Mouse (Mus musculus): Measurements from ENCODE around the gene Slc22a18. TPM values are rescaled to one million over a fixed set of nuclear protein-coding genes. Genes with fewer than 3 reads are reported as not detected.
A peak's percentile ranks its signal among the peaks of the same experiment; 100 is the strongest.

Gene Slc22a18
- polyA plus RNA-seq, 1 experiment, result 1.2 TPM

- DNase-seq (ENCODE audit: low read depth), result peak; percentile 12
- TF ChIP-seq POLR2A (IDR thresholded peaks at IDR 0.05; ENCODE audit: borderline replicate concordance, extremely low read depth, insufficient read depth, insufficient read length, poor library complexity, severe bottlenecking) (no peak), CTCF (IDR thresholded peaks at IDR 0.05; ENCODE audit: borderline replicate concordance, extremely low read depth, insufficient read depth, insufficient read length) (peak; percentile 46; the same call in 1 of the 2 replicates)
Measured at GRCm38 (mm10) chr7:143544368-143544767, 70.8 kb downstream of the Slc22a18 start.

GRCm38 (mm10) chr7:143546554-143546953 is 73.0 kb downstream of the Slc22a18 start:
- TF ChIP-seq CTCF (IDR thresholded peaks at IDR 0.05; ENCODE audit: borderline replicate concordance, extremely low read depth, insufficient read depth, insufficient read length), result no peak
- no peak for TF ChIP-seq POLR2A (IDR thresholded peaks at IDR 0.05; ENCODE audit: borderline replicate concordance, extremely low read depth, insufficient read depth, insufficient read length, poor library complexity, severe bottlenecking)
- no peak for DNase-seq (ENCODE audit: low read depth)

GRCm38 (mm10) chr7:143548231-143548961 is 74.9 kb downstream of the Slc22a18 start:
- DNase-seq (ENCODE audit: low read depth), result peak; percentile 66
- TF ChIP-seq POLR2A (IDR thresholded peaks at IDR 0.05; ENCODE audit: borderline replicate concordance, extremely low read depth, insufficient read depth, insufficient read length, poor library complexity, severe bottlenecking) (no peak), CTCF (IDR thresholded peaks at IDR 0.05; ENCODE audit: borderline replicate concordance, extremely low read depth, insufficient read depth, insufficient read length) (no peak)

Other genes starting within 250 kb of the Slc22a18 start
- gene Cdkn1c, start 12.7 kb upstream of the Slc22a18 start, polyA plus RNA-seq (2012; rRNA removed), result 174 and 264 TPM in 2 replicates
- 0.78 and 0.88 TPM in 2 replicates for gene Phlda2, start 29.4 kb downstream of the Slc22a18 start, polyA plus RNA-seq (2012; rRNA removed)
- gene Nap1l4, start 75.4 kb downstream of the Slc22a18 start, polyA plus RNA-seq (2012; rRNA removed), result 218 and 243 TPM in 2 replicates
- gene Cars, start 126.4 kb downstream of the Slc22a18 start, polyA plus RNA-seq (2012; rRNA removed), result 36.7 and 41.4 TPM in 2 replicates
- 0.29 and 0.31 TPM in 2 replicates for gene Tnfrsf26, start 155.0 kb downstream of the Slc22a18 start, polyA plus RNA-seq (2012; rRNA removed)
- 5.5 and 6.1 TPM in 2 replicates for gene Tnfrsf22, start 175.9 kb downstream of the Slc22a18 start, polyA plus RNA-seq (2012; rRNA removed)
- 1.5 and 2.3 TPM in 2 replicates for gene Tnfrsf23, start 212.1 kb downstream of the Slc22a18 start, polyA plus RNA-seq (2012; rRNA removed)

Measured in brain, embryonic 14.5 days (tissue).